Mouse (Mus musculus) myocyte (in vitro differentiated cells): ENCODE data around the gene Abca14. TPM values are rescaled to one million over a fixed set of nuclear protein-coding genes. Genes with fewer than 3 reads are reported as not detected.

Experiments
- H3K27me3 ChIP-seq: one replicate; pipeline ENCODE4 v1.6.1; 2011; ENCODE audit not compliant: control insufficient read depth, insufficient read depth, insufficient read length
- H3K36me3 ChIP-seq: one replicate; pipeline ENCODE4 v1.6.1; 2011; ENCODE audit not compliant: control insufficient read depth, insufficient read depth
- H3K4me2 ChIP-seq: one replicate; pipeline ENCODE4 v1.6.1; 2011; ENCODE audit warnings: low read depth, control low read depth
- H3K4me3 ChIP-seq: one replicate; pipeline ENCODE4 v1.5.1; 2011; ENCODE audit warnings: mild to moderate bottlenecking, control low read depth, moderate library complexity
- H3K79me2 ChIP-seq: one replicate; pipeline ENCODE4 v1.6.1; 2011; ENCODE audit not compliant: control insufficient read depth, insufficient read depth
- H3ac ChIP-seq: one replicate; pipeline ENCODE4 v1.6.1; 2011; ENCODE audit not compliant: control insufficient read depth, insufficient read length
- CEBPB ChIP-seq: IDR thresholded peaks from 2 replicates; pipeline ENCODE4 v1.6.1; 2011; ENCODE audit warnings: mild to moderate bottlenecking, moderate library complexity; ENCODE audit not compliant: poor library complexity, insufficient read depth, severe bottlenecking
- E2F4 ChIP-seq: IDR thresholded peaks from one replicate; pipeline ENCODE4 v1.6.1; 2011; ENCODE audit warnings: mild to moderate bottlenecking, control low read depth, moderate library complexity; ENCODE audit not compliant: insufficient read depth
- MAX ChIP-seq: IDR thresholded peaks from one replicate; pipeline ENCODE4 v1.6.1; 2011; ENCODE audit warnings: low read depth, mild to moderate bottlenecking, control low read depth
- MYOD1 ChIP-seq, 3 experiments: IDR thresholded peaks; one replicate each; pipeline ENCODE4 v1.6.1; 2011; ENCODE audit warnings: control low read depth in 2 of 3, low read depth in 2 of 3, mild to moderate bottlenecking in 2 of 3, moderate library complexity in 1 of 3; ENCODE audit not compliant: insufficient read length in 2 of 3, control insufficient read depth in 1 of 3
- MYOG ChIP-seq, 3 experiments: IDR thresholded peaks; one replicate each; pipeline ENCODE4 v1.6.1; 2011; ENCODE audit warnings: control low read depth in 2 of 3, low read depth in 2 of 3, mild to moderate bottlenecking in 2 of 3; ENCODE audit not compliant: insufficient read length in 2 of 3, control insufficient read depth in 1 of 3, insufficient read depth in 1 of 3
- POLR2A ChIP-seq: IDR thresholded peaks from one replicate; pipeline ENCODE4 v1.6.1; 2011; ENCODE audit warnings: low read depth, mild to moderate bottlenecking, control low read depth, moderate library complexity; ENCODE audit not compliant: insufficient read length
- POLR2AphosphoS2 ChIP-seq: IDR thresholded peaks from one replicate; pipeline ENCODE4 v1.6.1; 2011; ENCODE audit warnings: low read depth, control low read depth; ENCODE audit not compliant: insufficient read length
- REST ChIP-seq: IDR thresholded peaks from one replicate; pipeline ENCODE4 v1.6.1; 2011; ENCODE audit warnings: mild to moderate bottlenecking, control low read depth, moderate library complexity; ENCODE audit not compliant: insufficient read depth, insufficient read length
- SRF ChIP-seq: IDR thresholded peaks from one replicate; pipeline ENCODE4 v1.6.1; 2011; ENCODE audit warnings: low read depth; ENCODE audit not compliant: control insufficient read depth, insufficient read length
- TCF12 ChIP-seq: IDR thresholded peaks from one replicate; pipeline ENCODE4 v1.6.1; 2011; ENCODE audit warnings: mild to moderate bottlenecking, control low read depth; ENCODE audit not compliant: poor library complexity, insufficient read depth, severe bottlenecking
- TCF3 ChIP-seq: IDR thresholded peaks from one replicate; pipeline ENCODE4 v1.6.1; 2011; ENCODE audit warnings: low read depth, control low read depth; ENCODE audit not compliant: insufficient read length
- USF1 ChIP-seq: IDR thresholded peaks from one replicate; pipeline ENCODE4 v1.6.1; 2011; ENCODE audit warnings: low read depth, mild to moderate bottlenecking, control low read depth, moderate library complexity
- polyA plus RNA-seq: library from polyadenylated mRNA; unstranded; fragments of >200 nt; fragmentation: generic; extraction: Trizol; gene quantifications from one replicate; pipeline ENCODE4 v1.2.1, GENCODE M21; 2012; ENCODE audit warnings: missing spikeins

Gene Abca14
- polyA plus RNA-seq, 1 experiment: not detected

DNA sequence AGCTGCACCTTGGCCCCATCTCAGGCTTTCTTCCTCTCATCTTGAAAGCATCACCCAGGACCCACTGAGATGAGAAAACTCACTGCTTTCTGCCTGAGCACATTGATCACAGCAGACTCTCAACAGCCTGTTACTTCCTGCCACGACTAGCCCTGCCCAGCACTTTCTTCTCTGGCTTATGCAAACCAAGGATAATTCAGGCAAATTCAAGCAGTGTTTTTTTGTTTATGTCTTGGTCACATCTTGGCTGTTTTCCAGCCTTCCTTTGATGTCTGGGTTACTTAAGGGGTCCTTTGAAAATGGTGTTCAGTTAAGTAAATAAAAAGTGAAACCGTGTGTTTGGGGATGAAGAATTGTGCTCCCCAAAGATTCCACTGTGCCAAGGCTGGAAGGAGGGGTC, 24.8 kb upstream of the Abca14 start:
- no peaks in the 10 kb centered on the region for H3K27me3 ChIP-seq
- H3K79me2 ChIP-seq: no peaks in the 10 kb centered on the region
- H3K4me2 ChIP-seq: no peak overlapping the region
- no peaks in the 10 kb centered on the region for H3K36me3 ChIP-seq
- H3ac ChIP-seq: no peak overlapping the region
- TF ChIP-seq TCF12 (no peak), POLR2AphosphoS2 (no peak)
- no peak overlapping the region for H3K4me3 ChIP-seq

DNA sequence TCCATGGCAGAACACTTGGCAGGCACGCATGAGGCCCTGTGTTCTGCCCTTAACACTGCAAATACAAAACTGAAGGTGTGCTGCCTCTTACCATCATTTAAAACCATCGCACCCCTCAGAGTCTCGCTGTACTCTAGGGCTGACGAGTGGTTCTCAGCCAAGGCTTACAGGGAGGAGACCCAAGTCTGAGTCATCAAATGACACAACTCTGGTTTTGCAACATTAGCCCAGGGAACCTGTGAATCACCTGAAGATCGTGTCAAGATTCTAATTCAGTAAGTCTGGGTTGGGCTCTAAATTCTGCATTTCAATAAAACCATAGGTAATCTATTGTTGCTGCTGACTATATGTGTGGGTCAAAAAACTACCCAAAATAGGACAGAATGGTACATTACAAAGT, 23.2 kb upstream of the Abca14 start:
- Histone ChIP-seq H3K79me2 (no peaks in the 10 kb centered on the region), H3K27me3 (no peaks in the 10 kb centered on the region), H3K36me3 (no peaks in the 10 kb centered on the region), H3ac (no peak overlapping the region), H3K4me2 (no peak overlapping the region), H3K4me3 (no peak overlapping the region)
- TF ChIP-seq MYOD1 (IDR thresholded peaks at IDR 0.05; ENCODE audit: control insufficient read depth in 1 of 3, insufficient read length in 2 of 3, low read depth in 2 of 3) (no peak), TCF3 (no peak), POLR2A (no peak), USF1 (no peak), POLR2AphosphoS2 (no peak), MYOG (IDR thresholded peaks at IDR 0.05; ENCODE audit: control insufficient read depth in 1 of 3, insufficient read depth in 1 of 3, insufficient read length in 2 of 3, low read depth in 2 of 3) (no peak), REST (no peak), TCF12 (no peak), SRF (no peak), CEBPB (no peak), MAX (no peak), E2F4 (no peak)

DNA sequence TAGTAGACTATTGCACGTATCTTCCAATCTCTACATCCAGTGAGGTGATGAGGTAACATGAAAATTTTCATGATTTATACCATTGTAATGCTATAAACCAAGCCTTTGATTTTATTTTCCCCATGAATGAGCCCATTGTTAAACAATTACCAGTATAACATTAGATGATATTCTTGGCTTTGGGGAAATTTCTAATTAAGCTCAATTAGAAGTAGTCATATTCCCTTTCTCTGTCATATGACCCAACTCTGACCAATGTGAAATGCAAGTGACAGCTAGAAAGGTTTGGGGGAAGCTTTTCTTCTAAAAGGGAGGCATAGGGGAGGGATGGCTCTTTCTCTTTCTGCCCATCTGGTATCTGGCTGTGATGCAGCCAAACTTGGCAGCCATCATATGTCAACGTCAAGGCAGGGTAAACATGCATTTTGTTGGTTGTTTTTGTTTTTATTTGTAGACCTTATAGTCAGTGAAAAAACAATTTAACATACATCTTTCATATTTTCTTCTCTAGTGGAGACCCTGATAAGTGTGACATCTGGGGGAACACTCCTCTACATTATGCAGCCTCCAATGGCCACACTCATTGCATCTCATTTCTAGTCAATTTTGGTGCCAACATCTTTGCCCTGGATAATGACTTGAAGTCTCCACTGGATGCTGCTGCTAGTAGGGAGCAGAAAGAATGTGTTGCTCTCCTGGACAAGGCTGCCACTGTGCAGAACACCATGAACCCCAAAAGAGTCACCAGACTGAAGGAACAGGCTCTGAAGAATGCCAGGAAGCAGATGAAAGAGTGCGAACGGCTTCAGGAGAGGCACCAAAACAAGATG, 22.1 kb upstream of the Abca14 start:
- no peak for TF ChIP-seq POLR2AphosphoS2
- TF ChIP-seq E2F4: no peak
- no peak for TF ChIP-seq CEBPB
- TF ChIP-seq USF1: no peak
- TF ChIP-seq REST: no peak
- TF ChIP-seq TCF12: no peak
- TF ChIP-seq MYOD1 (IDR thresholded peaks at IDR 0.05; ENCODE audit: control insufficient read depth in 1 of 3, insufficient read length in 2 of 3, low read depth in 2 of 3): no peak
- TF ChIP-seq TCF3: no peak
- no peak for TF ChIP-seq MAX
- no peak for TF ChIP-seq SRF
- TF ChIP-seq POLR2A: no peak
- no peak for TF ChIP-seq MYOG (IDR thresholded peaks at IDR 0.05; ENCODE audit: control insufficient read depth in 1 of 3, insufficient read depth in 1 of 3, insufficient read length in 2 of 3, low read depth in 2 of 3)
- Histone ChIP-seq H3K4me2 (no peak overlapping the region), H3K4me3 (no peak overlapping the region), H3K36me3 (no peaks in the 10 kb centered on the region), H3K27me3 (no peaks in the 10 kb centered on the region), H3ac (no peak overlapping the region), H3K79me2 (no peaks in the 10 kb centered on the region)

DNA sequence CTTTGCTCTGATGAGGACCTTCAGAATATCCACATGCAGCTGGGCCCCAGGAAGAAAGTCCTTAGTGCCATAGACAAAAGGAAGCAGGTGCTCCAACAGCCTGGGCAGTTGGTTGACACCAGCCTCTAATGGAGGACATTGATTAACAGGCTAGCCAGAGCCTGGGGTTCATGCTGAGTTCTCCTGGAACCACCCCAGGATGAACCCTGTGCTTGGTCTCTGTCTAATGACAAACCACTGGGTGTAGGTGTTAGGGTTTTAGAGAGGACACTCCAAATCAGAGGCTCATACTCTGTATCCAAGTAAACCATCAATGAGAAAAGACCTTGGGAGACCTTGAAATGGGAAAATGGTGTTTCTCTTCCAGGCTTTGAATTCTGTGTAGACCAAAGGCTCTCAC, 20.9 kb upstream of the Abca14 start:
- Histone ChIP-seq H3K79me2 (no peaks in the 10 kb centered on the region), H3K4me2 (no peak overlapping the region), H3K4me3 (no peak overlapping the region), H3ac (no peak overlapping the region), H3K27me3 (no peaks in the 10 kb centered on the region), H3K36me3 (no peaks in the 10 kb centered on the region)
- TF ChIP-seq USF1: no peak
- TF ChIP-seq SRF: no peak
- TF ChIP-seq POLR2AphosphoS2: no peak
- no peak for TF ChIP-seq REST
- TF ChIP-seq MYOD1 (IDR thresholded peaks at IDR 0.05; ENCODE audit: control insufficient read depth in 1 of 3, insufficient read length in 2 of 3, low read depth in 2 of 3): no peak
- TF ChIP-seq POLR2A: no peak
- no peak for TF ChIP-seq CEBPB
- TF ChIP-seq E2F4: no peak
- no peak for TF ChIP-seq MYOG (IDR thresholded peaks at IDR 0.05; ENCODE audit: control insufficient read depth in 1 of 3, insufficient read depth in 1 of 3, insufficient read length in 2 of 3, low read depth in 2 of 3)
- no peak for TF ChIP-seq TCF12
- no peak for TF ChIP-seq TCF3
- TF ChIP-seq MAX: no peak
